Mouse (Mus musculus): ENCODE measurements around the gene Col2a1.

DNA sequence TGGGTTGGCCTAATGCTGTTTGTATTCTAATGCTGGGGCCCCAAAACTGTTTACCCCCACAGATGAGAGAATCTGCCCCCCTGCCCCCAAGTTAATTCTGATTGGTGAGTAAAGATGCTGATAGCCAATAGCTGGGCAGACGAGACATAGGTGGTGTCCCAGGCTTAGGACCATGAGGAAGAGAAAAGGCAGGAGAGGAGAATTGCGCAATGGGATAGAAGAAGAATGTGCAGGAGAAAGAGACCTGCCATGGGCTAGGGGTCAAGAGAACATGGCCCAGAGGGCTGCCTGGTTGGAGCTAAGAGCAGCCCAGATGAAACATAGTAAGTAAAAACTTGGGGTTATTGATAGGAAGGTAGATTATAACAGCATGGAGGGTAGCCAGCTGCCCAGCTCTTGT is 64.4 kb downstream of the Col2a1 start:
- TF ChIP-seq CTCF (IDR thresholded peaks at IDR 0.05; ENCODE audit: insufficient read depth, low read length) (no peak), POLR2A (IDR thresholded peaks at IDR 0.05; ENCODE audit: borderline replicate concordance, extremely low read depth, low read depth, low read length) (no peak)
